Mouse (Mus musculus) activated CD4-positive, CD25-positive, alpha-beta regulatory T cell, adult 4 months (primary cell): ENCODE results near the gene Srsy. TPM values are rescaled to one million over a fixed set of nuclear protein-coding genes. Genes with fewer than 3 reads are reported as not detected.
"Not testable (repeated sequence)": the region's sequence is repeated elsewhere in the genome, so short reads cannot be mapped to it uniquely, and the experiment has no call there.

ENCODE experiments used
- ATAC-seq: one replicate; pipeline ENCODE4 v1.8.0; 2017
- polyA plus RNA-seq, 2 experiments: library from polyadenylated mRNA; unstranded; fragments of 100-300 nt; shearing (Covaris generic); gene quantifications; one replicate each; pipeline ENCODE4 v1.2.1; 2017

The Srsy gene
- not detected for polyA plus RNA-seq

- not testable (repeated sequence) for ATAC-seq
Observed at GRCm38 (mm10) chrY:17937230-17937629, at the start of gene Srsy. Srsy (minus strand) TSS chrY:17937330.

Other genes with a start within 250 kb of the Srsy start
- gene Gm21904, start 91.1 kb downstream of the Srsy start, polyA plus RNA-seq = not detected
- gene Gm20772, start 62.6 kb downstream of the Srsy start, polyA plus RNA-seq = not detected
- gene Gm20831, start 62.6 kb downstream of the Srsy start, polyA plus RNA-seq = not detected
- gene Gm21764, start 124.5 kb upstream of the Srsy start, polyA plus RNA-seq = not detected
- gene Ssty1, start 151.8 kb upstream of the Srsy start, polyA plus RNA-seq = not detected